Mouse (Mus musculus) macrophage (primary cell): ENCODE results near the gene Elavl2. TPM values are rescaled to one million over a fixed set of nuclear protein-coding genes. Genes with fewer than 3 reads are reported as not detected.

Experiments
- H3K27ac ChIP-seq: fragments of 350-480 bp; formaldehyde crosslinking; 2 replicates; pipeline ENCODE4 v1.9.0; 2021
- H3K36me3 ChIP-seq: fragments of 350-480 bp; formaldehyde crosslinking; 2 replicates; pipeline ENCODE4 v1.9.0; 2021; ENCODE audit errors: inconsistent target
- H3K4me3 ChIP-seq: fragments of 350-480 bp; formaldehyde crosslinking; 2 replicates; pipeline ENCODE4 v1.9.0; 2021; ENCODE audit errors: inconsistent target
- H3K79me2 ChIP-seq: fragments of 350-480 bp; formaldehyde crosslinking; 2 replicates; pipeline ENCODE4 v1.9.0; 2021; ENCODE audit errors: inconsistent target
- WGBS: methylation state at CpG from one replicate; pipeline ENCODE4 v1.1.7; 2026; ENCODE audit warnings: inconsistent platforms; ENCODE audit not compliant: missing documents; 5-methylcytosine and 5-hydroxymethylcytosine counted together
- polyA plus RNA-seq: library from polyadenylated mRNA; stranded (reverse); fragments of 250-400 nt; gene quantifications from 3 replicates; pipeline ENCODE4 v1.2.4, GENCODE M21; 2018; ENCODE audit warnings: inconsistent platforms
- total RNA-seq, 78 experiments: library from RNA; depleted of rRNA; stranded (reverse); fragments of 250-400 nt; gene quantifications; 1 replicate in 9 of 78; 2 replicates in 24 of 78; 3 replicates in 43 of 78; 4 replicates in 2 of 78; pipeline ENCODE4 v1.2.4; 2018; ENCODE audit warnings: inconsistent platforms in 56 of 78

The Elavl2 gene
- total RNA-seq (2018; cell fraction: chromatin; rRNA removed) = under 1 TPM in 1 of 26 experiments, not detected in 25; 0.35 TPM
- total RNA-seq (2018; cell fraction: cytosol; rRNA removed) = not detected
- total RNA-seq (2018; cell fraction: nucleus; rRNA removed) = not detected
- not detected in 3 replicates for polyA plus RNA-seq

- Histone ChIP-seq H3K36me3 (no peaks in the 10 kb centered on the region), H3K79me2 (no peaks in the 10 kb centered on the region), H3K4me3 (no peak within 1 kb of the TSS), H3K27ac (no peak within 1 kb of the TSS)
- 11% methylated on average over 28 of the region's 28 CpGs for WGBS
Measured at GRCm38 (mm10) chr4:91400423-91400822, at the start of gene Elavl2. TSS of gene Elavl2 (minus strand) at chr4:91400785.

GRCm38 (mm10) chr4:91447887-91448286 lies 47.3 kb upstream of the Elavl2 start:
- no peak overlapping the region for H3K4me3 ChIP-seq

GRCm38 (mm10) chr4:91415582-91415981 lies 15.0 kb upstream of the Elavl2 start:
- no peaks in the 10 kb centered on the region for H3K79me2 ChIP-seq
- no peaks in the 10 kb centered on the region for H3K36me3 ChIP-seq
- H3K4me3 ChIP-seq = no peak overlapping the region
- WGBS = 84% methylated on average over 1 of the region's 1 CpGs
- H3K27ac ChIP-seq = no peak overlapping the region

More at GRCm38 (mm10) chr4:91447887-91448286, 47.3 kb upstream of the Elavl2 start:
- 70% methylated on average over 2 of the region's 2 CpGs for WGBS
- H3K27ac ChIP-seq = no peak overlapping the region
- no peaks in the 10 kb centered on the region for H3K79me2 ChIP-seq
- no peaks in the 10 kb centered on the region for H3K36me3 ChIP-seq

- Histone ChIP-seq H3K79me2 (no peaks in the 10 kb centered on the region), H3K4me3 (no peak overlapping the region), H3K36me3 (no peaks in the 10 kb centered on the region), H3K27ac (no peak overlapping the region)
- 71% methylated on average over 3 of the region's 3 CpGs for WGBS
Measured at GRCm38 (mm10) chr4:91405047-91405446, 4.5 kb upstream of the Elavl2 start.

GRCm38 (mm10) chr4:91399510-91400196 lies 932 bp downstream of the Elavl2 start:
- Histone ChIP-seq H3K36me3 (no peaks in the 10 kb centered on the region), H3K79me2 (no peaks in the 10 kb centered on the region), H3K4me3 (no peak overlapping the region), H3K27ac (no peak overlapping the region)
- WGBS = 6% methylated on average over 17 of the region's 17 CpGs

GRCm38 (mm10) chr4:91391987-91392598 lies 8.5 kb downstream of the Elavl2 start:
- Histone ChIP-seq H3K27ac (no peak overlapping the region), H3K4me3 (no peak overlapping the region), H3K36me3 (no peaks in the 10 kb centered on the region), H3K79me2 (no peaks in the 10 kb centered on the region)
- 64% methylated on average over 5 of the region's 5 CpGs for WGBS

GRCm38 (mm10) chr4:91387701-91388100 lies 12.9 kb downstream of the Elavl2 start:
- H3K79me2 ChIP-seq = no peaks in the 10 kb centered on the region
- no peak overlapping the region for H3K27ac ChIP-seq
- WGBS = 87% methylated on average over 3 of the region's 3 CpGs
- H3K4me3 ChIP-seq = no peak overlapping the region
- H3K36me3 ChIP-seq = no peaks in the 10 kb centered on the region

- 7% methylated on average over 13 of the region's 13 CpGs for WGBS
- no peaks in the 10 kb centered on the region for H3K79me2 ChIP-seq
- H3K4me3 ChIP-seq = no peak overlapping the region
- no peak overlapping the region for H3K27ac ChIP-seq
- no peaks in the 10 kb centered on the region for H3K36me3 ChIP-seq
Measured at GRCm38 (mm10) chr4:91381201-91381627, 19.4 kb downstream of the Elavl2 start.

- WGBS = 11% methylated on average over 24 of the region's 24 CpGs
- Histone ChIP-seq H3K79me2 (no peaks in the 10 kb centered on the region), H3K36me3 (no peaks in the 10 kb centered on the region), H3K4me3 (no peak overlapping the region), H3K27ac (no peak overlapping the region)
Measured at GRCm38 (mm10) chr4:91380341-91381117, 20.1 kb downstream of the Elavl2 start.

- WGBS = 4% methylated on average over 9 of the region's 9 CpGs
- Histone ChIP-seq H3K36me3 (no peaks in the 10 kb centered on the region), H3K27ac (no peak overlapping the region), H3K79me2 (no peaks in the 10 kb centered on the region), H3K4me3 (no peak overlapping the region)
Measured at GRCm38 (mm10) chr4:91379559-91379958, 21.0 kb downstream of the Elavl2 start.

- Histone ChIP-seq H3K27ac (no peak overlapping the region), H3K4me3 (no peak overlapping the region), H3K79me2 (no peaks in the 10 kb centered on the region), H3K36me3 (no peaks in the 10 kb centered on the region)
- WGBS = 5% methylated on average over 28 of the region's 28 CpGs
Measured at GRCm38 (mm10) chr4:91376317-91376910, 24.2 kb downstream of the Elavl2 start.

GRCm38 (mm10) chr4:91375372-91375687 lies 25.3 kb downstream of the Elavl2 start:
- Histone ChIP-seq H3K27ac (no peak overlapping the region), H3K79me2 (no peaks in the 10 kb centered on the region), H3K36me3 (no peaks in the 10 kb centered on the region), H3K4me3 (no peak overlapping the region)
- WGBS = 3% methylated on average over 7 of the region's 7 CpGs

GRCm38 (mm10) chr4:91374571-91375371 lies 25.8 kb downstream of the Elavl2 start:
- Histone ChIP-seq H3K4me3 (no peak overlapping the region), H3K36me3 (no peaks in the 10 kb centered on the region), H3K27ac (no peak overlapping the region), H3K79me2 (no peaks in the 10 kb centered on the region)
- 3% methylated on average over 45 of the region's 46 CpGs for WGBS

- Histone ChIP-seq H3K27ac (no peak overlapping the region), H3K4me3 (no peak overlapping the region), H3K36me3 (no peaks in the 10 kb centered on the region), H3K79me2 (no peaks in the 10 kb centered on the region)
- 12% methylated on average over 8 of the region's 13 CpGs for WGBS
Measured at GRCm38 (mm10) chr4:91372844-91373243, 27.7 kb downstream of the Elavl2 start.
